Comparison of ENCODE assay signal across 37 mouse cellular contexts in the genomic region with DNA sequence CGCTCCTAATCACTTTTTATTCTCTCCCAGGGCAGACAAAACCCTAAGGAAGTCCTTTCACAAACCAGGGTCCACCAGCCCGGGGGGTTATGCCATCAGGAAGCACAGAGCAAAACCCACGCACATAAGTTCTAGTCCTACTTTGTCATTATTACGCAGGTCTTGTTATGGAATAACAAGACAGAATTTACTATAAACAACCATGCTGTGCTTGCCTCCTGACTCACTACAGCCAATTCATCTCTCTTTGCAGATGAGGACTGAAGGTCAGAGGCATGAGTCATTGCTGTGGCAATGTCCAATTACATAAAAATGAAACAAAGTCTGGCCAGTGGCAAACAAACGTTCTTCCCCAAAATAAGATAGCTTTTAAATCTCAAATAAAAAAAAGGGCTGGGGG. TPM values are rescaled to one million over a fixed set of nuclear protein-coding genes. Genes with fewer than 3 reads are reported as not detected.
DNase-seq lines count a peak whose midpoint lies in the region; ATAC-seq and TF ChIP-seq lines count a peak whose summit lies in the region.
"Had no signal": no experiment of that assay in that cellular context is flagged by ENCODE, and none has a peak within 500 bp of the region (broad histone marks: within the 10 kb centered on the region; RNA-seq: fewer than 3 reads in every experiment).

No protein-coding gene starts in this region.

- H3ac ChIP-seq in C2C12 (ENCODE audit: control insufficient read depth, insufficient read length, low read depth): no peak overlapping the region

- 94% methylated on average over 5 of the region's 5 CpGs for WGBS in hindbrain, embryonic 11.5 days

- H3K36me3 ChIP-seq in C2C12 (ENCODE audit: control insufficient read depth, insufficient read depth): peaks cover 95% of the 10 kb centered on the region
- H3K36me3 ChIP-seq in hindbrain, embryonic 11.5 days (ENCODE audit: control insufficient read depth, insufficient read depth, low read length): peaks cover 7% of the 10 kb centered on the region

- ATAC-seq in hindbrain, embryonic 11.5 days (ENCODE audit: low FRiP score): no peak
- ATAC-seq: forebrain, embryonic 16.5 days; inflammation-experienced regulatory T-cells, adult 6 months had no signal

- H3K79me2 ChIP-seq in C2C12 (ENCODE audit: control insufficient read depth, insufficient read depth): no peaks in the 10 kb centered on the region

- H3K27ac ChIP-seq in hindbrain, embryonic 11.5 days (ENCODE audit: low read depth, low read length): no peak overlapping the region
- no peak overlapping the region for H3K27ac ChIP-seq in left cerebral cortex, adult 2 months
- H3K27ac ChIP-seq: embryonic facial prominence, embryonic 13.5 days; gastrocnemius, adult 2 months; heart, adult 2 months; heart, embryonic 13.5 days; hindbrain, embryonic 15.5 days; kidney, embryonic 15.5 days; layer of hippocampus, adult 2 months; liver, embryonic 14.5 days; midbrain, embryonic 12.5 days; neural tube, embryonic 13.5 days; stomach, postnatal 0 days had no signal

- H3K79me3 ChIP-seq in C2C12 (ENCODE audit: low read depth): no peaks in the 10 kb centered on the region

- DNase-seq in heart, adult 11 months: peak; percentile 75
- DNase-seq in heart, adult 9 months (ENCODE audit: low spot score in 2 of 2): no peak
- peak; percentile 82 for DNase-seq in adipocyte (ENCODE audit: low spot score)
- peak; percentile 46 for DNase-seq in fibroblast of lung, adult 2 months (ENCODE audit: low read depth)
- no peak for DNase-seq in hindbrain, embryonic 11.5 days (ENCODE audit: low spot score)
- no peak for DNase-seq in left cerebral cortex, adult 2 months (ENCODE audit: extremely low spot score in 1 of 2, low spot score in 2 of 2)
- no peak for DNase-seq in kidney, postnatal 36 days
- DNase-seq: B cell, adult 2 months; cerebellum, adult 11 months; cerebellum, adult 9-10 months; gastrocnemius, adult 2 months; gastrocnemius, postnatal 36 days; heart, adult 2 months; heart, postnatal 10 days; kidney, adult 11 months; kidney, postnatal 25 days; liver; lung, adult 2 months; lung, postnatal 10 days; right cerebral cortex, postnatal 25 days; spleen, adult 18-20 months; thymus, adult 18-20 months; thymus, postnatal 25 days had no signal

- H3K4me2 ChIP-seq in hindbrain, embryonic 11.5 days (replicated peaks; ENCODE audit: low read depth, low read length): no peak overlapping the region
- H3K4me2 ChIP-seq: embryonic facial prominence, embryonic 13.5 days; heart, embryonic 13.5 days; hindbrain, embryonic 15.5 days; kidney, embryonic 15.5 days; midbrain, embryonic 12.5 days; neural tube, embryonic 13.5 days had no signal

- intact Hi-C loops in left cerebral cortex, adult 2 months (cut with DNase I): no loop called here

- H3K4me1 ChIP-seq in hindbrain, embryonic 11.5 days (replicated peaks; ENCODE audit: control insufficient read depth, insufficient read depth, low read length): no peaks in the 10 kb centered on the region
- H3K4me1 ChIP-seq: embryonic facial prominence, embryonic 13.5 days; heart, embryonic 13.5 days; hindbrain, embryonic 15.5 days; kidney, embryonic 15.5 days; midbrain, embryonic 12.5 days; neural tube, embryonic 13.5 days had no signal

- H3K4me3 ChIP-seq in C2C12 (ENCODE audit: insufficient read depth, poor library complexity, severe bottlenecking): no peak overlapping the region
- no peak overlapping the region for H3K4me3 ChIP-seq in hindbrain, embryonic 11.5 days (ENCODE audit: low read depth, low read length)
- no peak overlapping the region for H3K4me3 ChIP-seq in left cerebral cortex, adult 2 months
- H3K4me3 ChIP-seq: embryonic facial prominence, embryonic 13.5 days; gastrocnemius, adult 2 months; heart, adult 2 months; heart, embryonic 13.5 days; hindbrain, embryonic 15.5 days; kidney, embryonic 15.5 days; layer of hippocampus, adult 2 months; midbrain, embryonic 12.5 days; neural tube, embryonic 13.5 days had no signal

- no peaks in the 10 kb centered on the region for H3K27me3 ChIP-seq in C2C12 (ENCODE audit: control insufficient read depth, insufficient read depth, insufficient read length)
- no peaks in the 10 kb centered on the region for H3K27me3 ChIP-seq in hindbrain, embryonic 11.5 days (ENCODE audit: control insufficient read depth, insufficient read depth, low read length)
- H3K27me3 ChIP-seq: CH12.LX; embryonic facial prominence, embryonic 13.5 days; heart, embryonic 13.5 days; hindbrain, embryonic 15.5 days; kidney, embryonic 15.5 days; midbrain, embryonic 12.5 days; neural tube, embryonic 13.5 days had no signal

- no peak for TF ChIP-seq CTCF in C2C12 (IDR thresholded peaks at IDR 0.05; ENCODE audit: control insufficient read depth, insufficient read depth, insufficient read length)
- no peak for TF ChIP-seq CTCF in left cerebral cortex, adult 2 months (IDR thresholded peaks at IDR 0.05)

- H3K9ac ChIP-seq in hindbrain, embryonic 11.5 days (ENCODE audit: low read depth, low read length): no peak overlapping the region
- H3K9ac ChIP-seq: embryonic facial prominence, embryonic 13.5 days; heart, embryonic 13.5 days; hindbrain, embryonic 15.5 days; kidney, embryonic 15.5 days; liver, embryonic 14.5 days; midbrain, embryonic 12.5 days; neural tube, embryonic 13.5 days had no signal

- H3K9me3 ChIP-seq in hindbrain, embryonic 11.5 days (ENCODE audit: control insufficient read depth, low read length): no peaks in the 10 kb centered on the region
- H3K9me3 ChIP-seq: embryonic facial prominence, embryonic 13.5 days; heart, embryonic 13.5 days; hindbrain, embryonic 15.5 days; kidney, embryonic 15.5 days; midbrain, embryonic 12.5 days; neural tube, embryonic 13.5 days had no signal

TF ChIP-seq in C2C12, 6 proteins besides CTCF, POLR2A, EP300 and RAD21:
- peak; percentile 42 for TF ChIP-seq CEBPB (IDR thresholded peaks at IDR 0.05; ENCODE audit: low read depth)
- no peak for TF ChIP-seq USF1 (IDR thresholded peaks at IDR 0.05; ENCODE audit: low read depth)
- no peak for TF ChIP-seq MYOG (IDR thresholded peaks at IDR 0.05; ENCODE audit: control insufficient read depth, extremely low read depth, insufficient read length)
- TF ChIP-seq FOSL1 (IDR thresholded peaks at IDR 0.05; ENCODE audit: insufficient read depth, low read length, poor library complexity, severe bottlenecking): peak; percentile 37
- TF ChIP-seq MAX (IDR thresholded peaks at IDR 0.05): peak; percentile 23

RNA-seq across cellular contexts. Expression of gene Rpap3, which starts 12.2 kb away (rescaled TPM):
- 16.4 TPM for polyA plus RNA-seq in C2C12 (2012; fragmentation: generic; extraction: Trizol)
- 44.1 and 49.2 TPM in 2 replicates for polyA plus RNA-seq in hindbrain, embryonic 11.5 days (2014; fragmentation: Nextera tagmentation; extraction: Ambion mirVana)
- total RNA-seq in left cerebral cortex, adult 2 months (2021): 10 to 100 TPM; 26.6 to 28.4 TPM

RNA-seq across cellular contexts. Expression of gene Endou, which starts 37.7 kb away (rescaled TPM):
- polyA plus RNA-seq in C2C12 (2012; fragmentation: generic; extraction: Trizol): 0.04 TPM
- polyA plus RNA-seq in hindbrain, embryonic 11.5 days (2014; fragmentation: Nextera tagmentation; extraction: Ambion mirVana): 0.11 TPM in 1 of 2 replicates, not detected in the other
- total RNA-seq in left cerebral cortex, adult 2 months (2021): 1 to 10 TPM; 2.8 to 4.7 TPM
- polyA plus RNA-seq: forebrain, embryonic 11.5 days; inflammation-experienced regulatory T-cells, adult 6 months had no signal

Comparison
In these comparisons a context has a peak if more than half of its experiments do, and no peak if none do; other contexts are left out.
1. DNase-seq: peak in heart, adult 11 months (single experiment), adipocyte (single experiment) and fibroblast of lung, adult 2 months (single experiment); none in heart, adult 9 months (0 of 2), hindbrain, embryonic 11.5 days (single experiment), left cerebral cortex, adult 2 months (0 of 2) and kidney, postnatal 36 days (0 of 2).